Comparison of ENCODE assay signal across 8 mouse cellular contexts in the genomic region with DNA sequence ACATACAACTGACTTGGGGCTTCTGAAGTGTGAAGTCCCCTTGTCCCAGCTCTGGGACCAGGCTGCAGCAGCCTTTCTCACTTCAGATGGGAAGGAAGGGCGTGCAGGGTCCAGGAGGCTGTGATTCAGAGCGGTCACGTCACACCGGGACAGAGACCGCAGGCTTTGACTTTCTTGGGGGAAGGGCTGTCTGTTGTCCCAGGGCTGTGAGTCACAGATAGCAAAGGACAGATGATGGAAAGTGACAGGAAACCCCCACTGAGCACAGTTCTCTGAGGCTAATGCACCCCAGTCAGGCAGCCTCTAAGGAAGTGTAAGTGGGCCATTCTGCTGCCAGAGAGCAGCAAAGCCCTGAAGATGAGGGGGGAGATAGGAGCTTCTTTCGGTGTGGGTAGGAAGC. TPM values are rescaled to one million over a fixed set of nuclear protein-coding genes. Genes with fewer than 3 reads are reported as not detected.
DNase-seq lines count a peak whose midpoint lies in the region; ATAC-seq lines count a peak whose summit lies in the region.

No protein-coding gene starts in this region.

- H3K4me3 ChIP-seq in heart, embryonic 10.5 days: peak overlapping the region; percentile 48
- H3K4me3 ChIP-seq in kidney, embryonic 15.5 days (replicated peaks): no peak overlapping the region

- no peak overlapping the region for H3K9ac ChIP-seq in kidney, embryonic 15.5 days

- ATAC-seq in kidney, embryonic 15.5 days (replicated peaks; ENCODE audit: low FRiP score): peak; percentile 46
- ATAC-seq in megakaryocyte, adult 5-6 weeks (ENCODE audit: poor library complexity, severe bottlenecking): peak; percentile 84

- 1% methylated on average over 6 of the region's 6 CpGs for WGBS in heart, embryonic 10.5 days
- WGBS in kidney, embryonic 15.5 days: 14% methylated on average over 6 of the region's 6 CpGs

- DNase-seq in gastrocnemius, postnatal 25 days: peak; percentile 27
- no peak for DNase-seq in gastrocnemius, postnatal 4 days (ENCODE audit: low spot score in 2 of 2)
- DNase-seq in adrenal gland, adult 8-10 months: peak; percentile 69
- no peak for DNase-seq in heart, embryonic 10.5 days (ENCODE audit: low spot score)
- DNase-seq in splenic B cell, adult 2 months (ENCODE audit: low read depth, low spot score): peak; percentile 16
- DNase-seq in cerebellum, adult 9-10 months: no peak

- H3K4me1 ChIP-seq in heart, embryonic 10.5 days: peaks cover 12% of the 10 kb centered on the region
- H3K4me1 ChIP-seq in kidney, embryonic 15.5 days: peaks cover 7% of the 10 kb centered on the region

- H3K27me3 ChIP-seq in heart, embryonic 10.5 days (ENCODE audit: insufficient read depth, poor library complexity, severe bottlenecking): 0 out of 2 replicates have a peak, but pooled peaks cover 6% of the 10 kb centered on the region
- 0 out of 2 replicates have a peak, but pooled peaks cover 2% of the 10 kb centered on the region for H3K27me3 ChIP-seq in kidney, embryonic 15.5 days
- H3K27me3 ChIP-seq in splenic B cell, adult 2 months (ENCODE audit: control insufficient read depth, insufficient read depth, low read length, poor library complexity, severe bottlenecking): no peaks in the 10 kb centered on the region; the same call in 1 of the 2 replicates

- peak overlapping the region; percentile 47 for H3K27ac ChIP-seq in heart, embryonic 10.5 days
- H3K27ac ChIP-seq in kidney, embryonic 15.5 days: no peak overlapping the region

- no peaks in the 10 kb centered on the region for H3K36me3 ChIP-seq in heart, embryonic 10.5 days
- no peaks in the 10 kb centered on the region for H3K36me3 ChIP-seq in kidney, embryonic 15.5 days
- no peaks in the 10 kb centered on the region for H3K36me3 ChIP-seq in splenic B cell, adult 2 months (ENCODE audit: control insufficient read depth, insufficient read depth, low read length, poor library complexity, severe bottlenecking)

- H3K4me2 ChIP-seq in kidney, embryonic 15.5 days: peak overlapping the region; percentile 48

- no peaks in the 10 kb centered on the region for H3K9me3 ChIP-seq in heart, embryonic 10.5 days
- H3K9me3 ChIP-seq in kidney, embryonic 15.5 days (replicated peaks): no peaks in the 10 kb centered on the region

RNA-seq across cellular contexts. Expression of gene Tmem260, which starts 23.9 kb away (rescaled TPM):
- 1 to 10 TPM; 4.3 to 5.8 TPM for total RNA-seq in gastrocnemius, postnatal 25 days (2021)
- total RNA-seq in gastrocnemius, postnatal 4 days (2021): 10 to 100 TPM; 15.3 to 16.1 TPM
- total RNA-seq in adrenal gland, adult 8-10 months (2022): 10 to 100 TPM; 29.1 to 40.5 (median 37.8) TPM
- polyA plus RNA-seq in heart, embryonic 10.5 days (2016; fragmentation: Nextera tagmentation; extraction: Ambion mirVana): 14.4 and 15.8 TPM in 2 replicates
- 19.4 and 20.4 TPM in 2 replicates for polyA plus RNA-seq in kidney, embryonic 15.5 days (2015; fragmentation: Nextera tagmentation; extraction: Ambion mirVana)
- 18.6 and 20.6 TPM in 2 replicates for total RNA-seq in megakaryocyte, adult 5-6 weeks (2015)
- 15.6 and 16.7 TPM in 2 replicates for total RNA-seq in megakaryocyte, adult 5-6 weeks (2017)

Comparison
In these comparisons a context has a peak if more than half of its experiments do, and no peak if none do; other contexts are left out.
1. DNase-seq: peak in gastrocnemius, postnatal 25 days (single experiment), adrenal gland, adult 8-10 months (single experiment) and splenic B cell, adult 2 months (single experiment); none in gastrocnemius, postnatal 4 days (0 of 2), heart, embryonic 10.5 days (single experiment) and cerebellum, adult 9-10 months (single experiment).